Mouse (Mus musculus) hindbrain, embryonic 14.5 days (tissue): Measurements from ENCODE around the gene Msmp. TPM values are rescaled to one million over a fixed set of nuclear protein-coding genes. Genes with fewer than 3 reads are reported as not detected.

Experiments
- ATAC-seq: fragments of 200-750 bp; cut with Nextera tagmentation; 2 replicates; pipeline ENCODE4 v1.8.0; 2017; ENCODE audit warnings: moderate number of reproducible peaks, mild to moderate bottlenecking, moderate TSS enrichment, moderate library complexity; ENCODE audit not compliant: low FRiP score
- DNase-seq: peaks from one replicate; pipeline ENCODE4 v3.0.0-alpha.2; 2015; ENCODE audit warnings: low spot score
- H3K27ac ChIP-seq: fragments of 300-500 bp; sonication (generic); 2 replicates; pipeline ENCODE4 v1.5.1; 2014; ENCODE audit warnings: mild to moderate bottlenecking, moderate library complexity
- H3K27me3 ChIP-seq: fragments of 300-500 bp; sonication (generic); 2 replicates; pipeline ENCODE4 v1.6.1; 2014; ENCODE audit warnings: mild to moderate bottlenecking, low read length, mixed read lengths; ENCODE audit not compliant: control insufficient read depth, insufficient read depth
- H3K36me3 ChIP-seq: fragments of 300-500 bp; sonication (generic); replicated peaks from 2 replicates; pipeline ENCODE4 v1.6.1; 2014; ENCODE audit not compliant: control insufficient read depth, insufficient read depth
- H3K4me1 ChIP-seq: fragments of 300-500 bp; sonication (generic); replicated peaks from 2 replicates; pipeline ENCODE4 v1.6.1; 2014; ENCODE audit warnings: antibody characterized with exemption, low read length, mixed read lengths; ENCODE audit not compliant: control insufficient read depth, insufficient read depth
- H3K4me2 ChIP-seq: fragments of 300-500 bp; sonication (generic); replicated peaks from 2 replicates; pipeline ENCODE4 v1.6.1; 2014; ENCODE audit warnings: mild to moderate bottlenecking, moderate library complexity
- H3K4me3 ChIP-seq: fragments of 300-500 bp; sonication (generic); replicated peaks from 2 replicates; pipeline ENCODE4 v1.5.1; 2014; ENCODE audit warnings: mild to moderate bottlenecking, low read length
- H3K9ac ChIP-seq: fragments of 300-500 bp; sonication (generic); 2 replicates; pipeline ENCODE4 v1.6.1; 2014
- H3K9me3 ChIP-seq: fragments of 300-500 bp; sonication (generic); 2 replicates; pipeline ENCODE4 v1.6.1; 2016; ENCODE audit warnings: low read length; ENCODE audit not compliant: control insufficient read depth
- WGBS: fragments of 180-500 bp; shearing (Covaris S2); extraction: QIAGEN DNeasy Blood & Tissue Kit; methylation state at CpG from one replicate; pipeline ENCODE4 v1.1.7; 2014; 5-methylcytosine and 5-hydroxymethylcytosine counted together
- polyA plus RNA-seq: library from polyadenylated mRNA; unstranded; fragments of >200 nt; fragmentation: Nextera tagmentation; extraction: Ambion mirVana; gene quantifications from 2 replicates; pipeline ENCODE4 v1.2.1, GENCODE M21; 2014

The Msmp gene
- polyA plus RNA-seq, 1 experiment from 2014 or later: 1.0 TPM

DNA sequence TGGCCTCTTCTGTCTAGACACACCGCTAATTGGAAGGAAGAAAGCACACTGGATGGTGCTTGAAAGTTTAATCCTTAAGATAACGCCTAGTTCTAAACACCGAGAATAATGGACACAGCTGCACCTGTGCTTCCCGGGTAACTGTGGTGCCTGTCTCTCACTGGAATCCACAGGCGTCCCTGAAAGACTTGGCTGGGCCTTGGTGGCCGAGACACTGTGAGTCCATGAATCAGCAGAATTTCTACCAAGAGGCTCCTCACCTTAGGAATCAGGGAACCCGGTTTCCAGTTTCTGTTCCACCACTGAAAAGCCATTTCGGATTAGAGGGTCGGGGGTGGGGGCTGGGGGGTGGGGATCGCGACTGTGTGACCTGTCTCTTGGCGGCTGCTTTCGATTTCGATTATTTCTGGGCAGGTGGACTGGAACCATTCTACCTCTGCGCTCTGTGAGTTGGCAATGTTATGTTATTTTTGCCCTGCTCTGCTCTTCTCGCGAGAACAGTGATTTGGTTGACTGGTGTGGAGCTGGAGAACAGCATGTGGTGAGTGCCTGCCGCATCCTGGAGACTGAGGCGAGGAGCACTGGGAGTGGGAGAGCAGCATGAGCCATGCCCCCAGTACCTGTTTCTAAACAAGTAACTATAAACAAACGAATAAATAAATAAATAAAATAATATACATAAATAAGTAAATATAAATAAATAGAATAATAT, 45.0 kb upstream of the Msmp start:
- DNase-seq (peak; percentile 51), ATAC-seq (no peak)
- H3K27ac ChIP-seq: no peak overlapping the region
- H3K4me2 ChIP-seq: peak overlapping the region; percentile 17
- H3K4me3 ChIP-seq: no peak overlapping the region
- H3K27me3 ChIP-seq: no peaks in the 10 kb centered on the region
- 43% methylated on average over 20 of the region's 20 CpGs for WGBS
- peaks cover 40% of the 10 kb centered on the region for H3K4me1 ChIP-seq
- no peaks in the 10 kb centered on the region for H3K36me3 ChIP-seq
- peaks cover 14% of the 10 kb centered on the region; the same call in 1 of the 2 replicates for H3K9me3 ChIP-seq
- H3K9ac ChIP-seq: no peak overlapping the region

DNA sequence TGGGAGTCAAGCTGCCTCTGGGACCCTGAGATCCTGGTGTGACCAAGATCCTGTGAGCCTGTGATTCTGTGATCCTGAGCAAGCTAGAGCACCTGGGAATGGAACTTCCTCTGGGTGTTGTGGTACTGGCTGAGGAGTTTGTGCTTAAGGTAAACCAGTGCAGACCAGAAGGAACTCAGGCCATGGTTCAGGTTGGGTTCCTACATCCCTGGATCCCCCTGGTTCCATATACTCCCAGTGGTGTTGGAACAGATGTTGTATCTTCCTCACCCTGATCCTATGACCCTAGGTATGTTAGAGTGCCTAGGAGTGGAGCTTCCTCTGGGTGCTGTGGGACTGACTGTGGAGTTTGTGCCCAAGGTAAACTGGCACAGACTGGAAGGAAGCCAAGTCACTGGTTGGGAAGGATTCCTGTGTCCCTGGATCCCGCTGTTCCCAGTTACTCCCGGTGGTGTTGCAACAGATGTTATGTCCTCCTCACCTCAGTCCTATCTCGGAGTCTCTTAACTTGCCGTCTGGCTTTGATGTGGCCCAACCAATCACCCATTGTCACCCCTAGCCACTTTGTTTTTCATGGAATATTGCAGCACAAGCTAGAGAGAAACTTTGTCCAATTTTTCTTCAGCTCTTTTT, 36.0 kb upstream of the Msmp start:
- no peaks in the 10 kb centered on the region for H3K36me3 ChIP-seq
- no peaks in the 10 kb centered on the region for H3K4me1 ChIP-seq
- H3K4me3 ChIP-seq: no peak overlapping the region
- no peak overlapping the region for H3K27ac ChIP-seq
- H3K27me3 ChIP-seq: no peaks in the 10 kb centered on the region
- peaks cover 10% of the 10 kb centered on the region; the same call in 1 of the 2 replicates for H3K9me3 ChIP-seq
- ATAC-seq: no peak
- H3K9ac ChIP-seq: no peak overlapping the region
- DNase-seq: no peak
- no peak overlapping the region for H3K4me2 ChIP-seq
- 83% methylated on average over 4 of the region's 4 CpGs for WGBS

DNA sequence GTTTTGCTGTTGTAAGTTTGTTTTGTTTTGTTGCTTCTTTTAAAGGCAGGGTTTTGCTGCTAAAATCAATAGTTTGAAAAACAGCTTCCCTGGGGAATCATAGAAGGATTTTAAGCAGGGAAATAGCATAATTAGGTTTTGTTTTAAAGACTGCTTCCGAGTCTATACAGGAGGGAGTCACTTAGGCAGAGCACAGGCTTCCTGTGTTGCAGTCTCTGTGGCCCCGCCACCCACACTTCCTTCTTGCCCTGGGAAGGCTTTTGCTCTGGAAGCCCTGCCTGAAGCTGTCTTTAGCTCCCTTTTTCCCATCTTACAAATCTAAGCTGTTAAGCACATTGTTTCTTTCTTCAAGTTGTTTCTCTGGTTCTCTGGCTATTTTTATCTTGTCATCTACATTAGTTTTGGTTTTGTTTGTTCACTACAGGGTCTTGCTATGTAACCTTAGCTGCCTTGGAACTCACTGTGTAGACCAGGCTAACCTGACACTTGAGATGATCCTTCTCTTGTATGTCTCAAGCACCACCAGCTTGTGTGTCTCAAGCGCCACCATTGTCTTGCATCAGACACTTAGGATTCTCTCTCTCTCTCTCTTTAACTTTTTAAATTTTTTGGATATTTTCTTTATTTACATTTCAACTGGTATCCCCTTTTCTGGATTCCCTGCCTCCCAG, 28.9 kb upstream of the Msmp start:
- Histone ChIP-seq H3K9ac (no peak overlapping the region), H3K27ac (no peak overlapping the region), H3K4me3 (no peak overlapping the region), H3K9me3 (no peaks in the 10 kb centered on the region), H3K27me3 (no peaks in the 10 kb centered on the region), H3K4me1 (no peaks in the 10 kb centered on the region), H3K4me2 (no peak overlapping the region), H3K36me3 (no peaks in the 10 kb centered on the region)
- DNase-seq (peak; percentile 20), ATAC-seq (no peak)
- WGBS: 62% methylated on average over 3 of the region's 3 CpGs

DNA sequence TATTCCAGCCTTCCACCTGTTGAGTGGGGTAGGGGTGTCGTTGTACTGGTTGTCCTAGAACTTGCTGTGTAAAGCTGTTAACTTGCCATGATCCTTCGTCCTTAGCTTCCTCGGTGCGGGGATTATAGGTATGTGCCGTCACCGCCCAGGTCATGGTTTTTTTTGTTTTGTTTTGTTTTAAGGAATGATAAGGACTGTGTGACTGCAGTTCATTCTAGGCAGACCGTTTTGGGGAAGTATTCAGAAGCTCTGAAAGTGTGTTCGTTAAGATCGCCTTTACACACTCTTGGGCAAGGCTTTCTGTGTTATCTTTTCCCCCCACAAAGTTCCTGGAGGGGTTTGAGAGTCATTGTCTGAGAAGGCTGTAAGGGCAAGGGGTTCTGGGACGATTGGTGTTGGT, 28.2 kb upstream of the Msmp start:
- H3K27me3 ChIP-seq: no peaks in the 10 kb centered on the region
- no peak overlapping the region for H3K9ac ChIP-seq
- DNase-seq: no peak
- ATAC-seq: no peak
- no peak overlapping the region for H3K4me3 ChIP-seq
- no peaks in the 10 kb centered on the region for H3K36me3 ChIP-seq
- no peak overlapping the region for H3K27ac ChIP-seq
- H3K9me3 ChIP-seq: no peaks in the 10 kb centered on the region
- H3K4me1 ChIP-seq: no peaks in the 10 kb centered on the region
- no peak overlapping the region for H3K4me2 ChIP-seq
- 77% methylated on average over 10 of the region's 10 CpGs for WGBS

DNA sequence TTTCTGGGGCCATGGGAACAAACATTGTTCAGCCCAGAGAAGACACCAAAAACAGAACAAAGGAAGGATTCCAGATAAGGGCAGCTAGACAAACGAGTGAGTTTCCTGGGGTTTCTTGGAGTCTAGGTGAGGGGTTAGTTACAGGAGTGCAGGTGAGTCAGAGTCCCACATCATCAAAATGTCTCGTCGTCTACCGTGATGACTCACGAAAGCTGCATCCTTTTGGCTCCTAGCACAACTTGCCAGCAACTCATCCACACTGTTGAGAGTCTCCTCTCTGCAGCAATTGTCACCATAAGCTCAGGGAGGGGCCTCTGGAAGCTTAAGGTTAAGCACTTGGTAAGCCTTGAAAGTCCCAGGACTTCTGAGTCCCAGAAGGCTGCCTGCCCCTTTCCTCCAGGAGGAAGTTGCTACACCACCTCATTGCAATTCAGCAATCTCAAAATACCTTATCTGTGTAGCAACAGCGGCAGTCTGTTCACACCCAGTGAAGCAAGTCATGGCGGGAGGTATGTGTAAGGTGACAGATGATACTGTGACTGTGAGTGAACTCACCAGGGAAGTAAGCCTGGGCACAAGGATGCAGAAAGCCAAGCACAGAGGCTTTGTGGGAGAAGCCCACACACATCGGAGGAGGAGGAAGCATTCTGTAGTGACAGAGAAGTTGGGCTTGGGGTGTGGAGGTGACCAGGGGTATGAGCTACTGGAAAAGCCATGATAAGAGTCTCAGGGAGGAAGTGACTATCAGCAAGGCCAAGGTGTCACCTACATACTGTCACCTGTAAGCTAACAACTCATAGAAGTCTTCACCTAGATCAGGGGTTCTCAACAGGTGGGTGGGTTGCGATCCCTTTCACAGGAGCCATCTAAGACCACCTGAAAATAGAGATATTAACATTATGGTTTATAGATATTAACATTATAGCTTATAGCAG, 20.7 kb upstream of the Msmp start:
- H3K4me3 ChIP-seq: no peak overlapping the region
- H3K9ac ChIP-seq: no peak overlapping the region
- no peak for ATAC-seq
- 84% methylated on average over 9 of the region's 9 CpGs for WGBS
- H3K27ac ChIP-seq: no peak overlapping the region
- H3K4me1 ChIP-seq: no peaks in the 10 kb centered on the region
- H3K36me3 ChIP-seq: no peaks in the 10 kb centered on the region
- no peak overlapping the region for H3K4me2 ChIP-seq
- no peaks in the 10 kb centered on the region for H3K9me3 ChIP-seq
- DNase-seq: no peak
- no peaks in the 10 kb centered on the region for H3K27me3 ChIP-seq

DNA sequence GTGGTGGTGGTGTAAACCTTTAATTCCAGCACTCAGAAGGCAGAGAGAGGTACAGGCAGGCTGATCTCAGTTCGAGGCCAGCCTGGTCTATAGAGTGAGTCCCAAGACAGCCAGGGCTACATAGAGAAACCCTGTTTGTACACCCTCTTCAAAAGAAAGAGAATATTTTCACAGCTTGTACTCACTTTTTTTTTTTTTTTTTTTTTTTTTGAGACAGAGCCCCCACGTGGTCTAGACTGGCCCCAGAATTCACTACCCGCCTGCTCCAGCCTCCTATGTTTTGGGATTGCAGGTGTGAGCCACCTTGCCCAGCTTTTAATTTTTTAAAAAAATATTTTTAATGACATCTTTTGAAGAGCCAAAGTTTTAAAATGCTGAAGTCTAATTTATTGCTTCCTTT, 19.8 kb upstream of the Msmp start:
- ATAC-seq (no peak), DNase-seq (no peak)
- H3K9ac ChIP-seq: no peak overlapping the region
- H3K27ac ChIP-seq: no peak overlapping the region
- no peaks in the 10 kb centered on the region for H3K27me3 ChIP-seq
- no peak overlapping the region for H3K4me3 ChIP-seq
- H3K4me1 ChIP-seq: no peaks in the 10 kb centered on the region
- 75% methylated on average over 3 of the region's 3 CpGs for WGBS
- no peaks in the 10 kb centered on the region for H3K9me3 ChIP-seq
- H3K4me2 ChIP-seq: no peak overlapping the region
- no peaks in the 10 kb centered on the region for H3K36me3 ChIP-seq

DNA sequence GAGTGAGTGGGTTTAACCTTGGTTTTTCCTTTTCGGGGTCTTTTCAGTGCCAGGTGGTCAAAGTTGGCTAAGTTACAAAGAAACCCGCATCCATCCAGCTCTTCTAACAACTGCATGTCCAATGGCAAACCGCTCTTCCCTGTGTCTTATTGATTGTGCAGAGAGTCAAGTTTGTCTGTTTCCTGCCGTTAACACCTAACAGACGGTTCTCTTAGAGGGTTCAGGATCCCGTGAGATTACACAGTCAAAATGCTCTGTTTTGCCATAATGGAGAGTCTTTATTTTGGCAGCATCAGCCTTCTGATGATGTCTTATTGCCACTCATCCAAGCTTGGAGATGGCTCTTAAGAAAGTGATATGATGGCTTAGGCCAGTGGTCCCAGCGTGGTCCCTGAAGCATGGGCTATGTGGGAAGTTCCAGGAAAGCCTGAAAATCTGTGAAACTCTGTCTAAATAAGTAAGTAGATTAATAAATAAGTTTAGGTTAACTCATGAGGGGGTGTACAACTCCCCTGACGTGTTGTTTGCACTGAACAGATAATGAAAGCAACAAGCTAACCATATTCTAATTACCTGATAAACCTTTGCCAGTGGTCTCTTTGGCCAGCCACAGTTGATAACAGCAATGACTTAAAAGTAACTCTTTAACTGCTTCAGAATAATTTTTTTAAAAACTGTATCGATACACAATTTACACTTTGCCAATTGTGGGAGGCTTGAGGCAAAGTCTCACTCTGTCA, 16.1 kb upstream of the Msmp start:
- ATAC-seq: no peak
- no peaks in the 10 kb centered on the region for H3K27me3 ChIP-seq
- no peaks in the 10 kb centered on the region for H3K4me1 ChIP-seq
- H3K4me3 ChIP-seq: no peak overlapping the region
- no peak overlapping the region for H3K27ac ChIP-seq
- H3K9me3 ChIP-seq: no peaks in the 10 kb centered on the region
- no peak overlapping the region for H3K4me2 ChIP-seq
- H3K9ac ChIP-seq: no peak overlapping the region
- WGBS: 85% methylated on average over 9 of the region's 9 CpGs
- no peak for DNase-seq
- no peaks in the 10 kb centered on the region for H3K36me3 ChIP-seq

DNA sequence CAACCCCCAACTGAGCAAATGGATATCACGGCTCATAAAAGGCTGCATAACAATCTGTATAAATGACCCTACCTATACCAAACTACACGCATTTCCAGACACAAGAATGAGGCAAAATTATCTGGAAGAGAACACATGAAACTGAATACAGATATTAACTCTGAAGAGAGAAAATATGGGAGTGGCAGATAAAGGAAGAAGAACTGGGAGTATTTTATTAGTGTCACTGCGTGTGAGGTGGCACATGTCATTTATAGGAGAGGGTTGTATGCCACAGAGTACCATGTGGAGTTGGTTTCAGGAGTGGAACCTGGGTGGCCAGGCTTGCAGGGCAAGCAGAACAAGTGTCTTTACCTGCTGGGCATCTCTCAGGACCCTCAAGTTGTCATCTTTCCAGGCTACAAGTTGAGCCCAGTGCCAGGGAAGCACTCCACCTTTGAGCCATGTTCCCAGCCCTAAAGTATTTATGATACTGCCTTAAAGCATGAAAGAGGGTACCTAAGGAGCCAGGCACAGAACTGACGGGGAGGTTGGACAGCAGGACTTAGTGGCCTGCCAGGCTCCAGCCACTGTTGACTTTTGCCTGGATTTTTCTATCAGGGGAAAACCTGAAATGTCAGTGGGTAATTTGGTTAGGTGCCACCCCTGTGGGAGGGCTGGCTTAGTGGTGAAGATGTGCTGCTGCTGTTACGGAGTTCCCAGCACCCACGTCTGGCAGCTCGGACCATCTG, 14.5 kb upstream of the Msmp start:
- Histone ChIP-seq H3K27me3 (no peaks in the 10 kb centered on the region), H3K36me3 (no peaks in the 10 kb centered on the region), H3K4me3 (no peak overlapping the region), H3K9me3 (no peaks in the 10 kb centered on the region), H3K27ac (no peak overlapping the region), H3K4me2 (no peak overlapping the region), H3K4me1 (no peaks in the 10 kb centered on the region), H3K9ac (no peak overlapping the region)
- WGBS: 90% methylated on average over 7 of the region's 7 CpGs
- DNase-seq (no peak), ATAC-seq (no peak)
